Mouse (Mus musculus) embryo, embryonic 11.5 days (tissue): Measurements from ENCODE around the gene Ank2.
A peak's percentile ranks its signal among the peaks of the same experiment; 100 is the strongest.

Source experiments
- DNase-seq: peaks from one replicate; pipeline ENCODE4 v3.0.0-alpha.2; 2012; ENCODE audit warnings: low read depth, low spot score

Gene Ank2

GRCm38 (mm10) chr3:126916381-126916780 is 582.8 kb downstream of the Ank2 start:
- DNase-seq: no peak

- peak; percentile 46 for DNase-seq
Observed at GRCm38 (mm10) chr3:126903543-126903942, 595.6 kb downstream of the Ank2 start.

- no peak for DNase-seq
Observed at GRCm38 (mm10) chr3:126886644-126887043, 612.5 kb downstream of the Ank2 start.

- DNase-seq: no peak
Observed at GRCm38 (mm10) chr3:126886090-126886489, 613.1 kb downstream of the Ank2 start.

GRCm38 (mm10) chr3:126878233-126878632 is 620.9 kb downstream of the Ank2 start:
- DNase-seq: no peak
